In genomic region chr13:109343596-109343995, GRCm38 (mm10) we compare ENCODE assay signal across 8 mouse cellular contexts.
DNase-seq lines count a peak whose midpoint lies in the region; ATAC-seq and TF ChIP-seq lines count a peak whose summit lies in the region.

No protein-coding gene starts in this region.

- no peaks in the 10 kb centered on the region for H3K36me3 ChIP-seq in hindbrain, postnatal 0 days (ENCODE audit: insufficient read depth, low read length)

- H3K4me3 ChIP-seq in hindbrain, postnatal 0 days (ENCODE audit: low read length), result no peak overlapping the region

- 2% methylated on average over 4 of the region's 4 CpGs for WGBS in hindbrain, postnatal 0 days

- H3K27ac ChIP-seq in hindbrain, postnatal 0 days, result no peak overlapping the region

- peak; percentile 48 for DNase-seq in WW6 (ENCODE audit: low read depth, low spot score)
- DNase-seq in cerebellum, adult 9-11 months, result peak; percentile 82
- DNase-seq in frontal cortex, postnatal 10 days (ENCODE audit: low spot score in 2 of 2), result peak; percentile 58 to 72
- peak; percentile 93 for DNase-seq in hindbrain, postnatal 0 days (ENCODE audit: low spot score)
- DNase-seq in layer of hippocampus, postnatal 36 days, result peak; percentile 76 to 79
- peak; percentile 84 for DNase-seq in lung, postnatal 25 days (ENCODE audit: low spot score)
- DNase-seq in retina, postnatal 1 day, result peak; percentile 86
- peak; percentile 57 for DNase-seq in thymus, postnatal 4 days

- H3K9ac ChIP-seq in hindbrain, postnatal 0 days (replicated peaks; ENCODE audit: low read length), result no peak overlapping the region

- peak; percentile 93 for TF ChIP-seq CTCF in hindbrain, postnatal 0 days (IDR thresholded peaks at IDR 0.05; ENCODE audit: low read depth)

- H3K9me3 ChIP-seq in hindbrain, postnatal 0 days (ENCODE audit: low read length), result no peaks in the 10 kb centered on the region

- H3K27me3 ChIP-seq in hindbrain, postnatal 0 days (ENCODE audit: insufficient read depth, low read length), result no peaks in the 10 kb centered on the region

- no peaks in the 10 kb centered on the region for H3K4me1 ChIP-seq in hindbrain, postnatal 0 days (ENCODE audit: insufficient read depth, low read length)

- no peak overlapping the region for H3K4me2 ChIP-seq in hindbrain, postnatal 0 days (ENCODE audit: low read depth, low read length)

- peak; percentile 91 for ATAC-seq in hindbrain, postnatal 0 days
